12 mouse cellular contexts compared by ENCODE assay signal in genomic region chr2:151914120-151914519, GRCm38 (mm10). TPM values are rescaled to one million over a fixed set of nuclear protein-coding genes. Genes with fewer than 3 reads are reported as not detected.
"Had no signal": no experiment of that assay in that cellular context is flagged by ENCODE, and none has a peak within 500 bp of the region (broad histone marks: within the 10 kb centered on the region; RNA-seq: fewer than 3 reads in every experiment).

No protein-coding gene starts in this region.

- H3K27ac ChIP-seq: left cerebral cortex, adult 2 months; limb, embryonic 10.5 days; midbrain, embryonic 10.5 days; midbrain, embryonic 15.5 days; neural tube, embryonic 13.5 days; stomach, embryonic 15.5 days had no signal

- H3K9me3 ChIP-seq: limb, embryonic 10.5 days; midbrain, embryonic 10.5 days; midbrain, embryonic 15.5 days; neural tube, embryonic 13.5 days; stomach, embryonic 15.5 days had no signal

- DNase-seq: lung, embryonic 14.5 days; lung, postnatal 10 days; right cerebral cortex, postnatal 14 days; thymus, adult 2 months; thymus, postnatal 25 days had no signal

- H3K36me3 ChIP-seq: limb, embryonic 10.5 days; midbrain, embryonic 10.5 days; midbrain, embryonic 15.5 days; neural tube, embryonic 13.5 days; stomach, embryonic 15.5 days had no signal

- H3K4me3 ChIP-seq: left cerebral cortex, adult 2 months; limb, embryonic 10.5 days; midbrain, embryonic 10.5 days; midbrain, embryonic 15.5 days; neural tube, embryonic 13.5 days; stomach, embryonic 15.5 days had no signal

- H3K27me3 ChIP-seq: midbrain, embryonic 15.5 days; neural tube, embryonic 13.5 days; stomach, embryonic 15.5 days had no signal

- ATAC-seq: midbrain, embryonic 15.5 days had no signal

- H3K4me1 ChIP-seq: midbrain, embryonic 15.5 days had no signal

- H3K4me2 ChIP-seq: liver, embryonic 11.5 days; lung, embryonic 14.5 days; midbrain, embryonic 15.5 days; neural tube, embryonic 13.5 days; stomach, embryonic 15.5 days had no signal

- H3K9ac ChIP-seq: lung, embryonic 14.5 days; midbrain, embryonic 15.5 days; neural tube, embryonic 13.5 days; stomach, embryonic 15.5 days had no signal

RNA-seq across cellular contexts. Expression of gene Angpt4, which starts 3.1 kb away (rescaled TPM):
- total RNA-seq: left cerebral cortex, adult 2 months had no signal
